Mouse (Mus musculus) midbrain, postnatal 0 days (tissue): Measurements from ENCODE around the gene Prdm1. TPM values are rescaled to one million over a fixed set of nuclear protein-coding genes. Genes with fewer than 3 reads are reported as not detected.

Experiments
- ATAC-seq: fragments of 200-750 bp; cut with Nextera tagmentation; 2 replicates; pipeline ENCODE4 v1.8.0; 2017; ENCODE audit warnings: moderate number of reproducible peaks, mild to moderate bottlenecking, moderate TSS enrichment, moderate library complexity; ENCODE audit not compliant: low FRiP score
- DNase-seq: peaks from one replicate; pipeline ENCODE4 v3.0.0-alpha.2; 2015; ENCODE audit warnings: low spot score
- H3K27ac ChIP-seq: fragments of 300-500 bp; sonication (generic); 2 replicates; pipeline ENCODE4 v1.5.1; 2014; ENCODE audit warnings: low read depth, mild to moderate bottlenecking, low read length, mixed read lengths
- H3K27me3 ChIP-seq: fragments of 300-500 bp; sonication (generic); 2 replicates; pipeline ENCODE4 v1.6.1; 2014; ENCODE audit warnings: low read length, control low read depth, mixed read lengths; ENCODE audit not compliant: insufficient read depth
- H3K36me3 ChIP-seq: fragments of 300-500 bp; sonication (generic); 2 replicates; pipeline ENCODE4 v1.6.1; 2014; ENCODE audit warnings: low read length, control low read depth, mixed read lengths; ENCODE audit not compliant: insufficient read depth
- H3K4me1 ChIP-seq: fragments of 300-500 bp; sonication (generic); 2 replicates; pipeline ENCODE4 v1.6.1; 2014; ENCODE audit warnings: mild to moderate bottlenecking, control low read depth, antibody characterized with exemption, low read length, mixed read lengths; ENCODE audit not compliant: insufficient read depth
- H3K4me2 ChIP-seq: fragments of 300-500 bp; sonication (generic); 2 replicates; pipeline ENCODE4 v1.6.1; 2014; ENCODE audit warnings: low read depth, mild to moderate bottlenecking, low read length, mixed read lengths; ENCODE audit not compliant: poor library complexity, severe bottlenecking
- H3K4me3 ChIP-seq: fragments of 300-500 bp; sonication (generic); 2 replicates; pipeline ENCODE4 v1.5.1; 2014; ENCODE audit warnings: low read depth, mild to moderate bottlenecking, low read length, moderate library complexity
- H3K9ac ChIP-seq: fragments of 300-500 bp; sonication (generic); replicated peaks from 2 replicates; pipeline ENCODE4 v1.6.1; 2014; ENCODE audit warnings: mild to moderate bottlenecking, low read length, moderate library complexity, mixed read lengths; ENCODE audit not compliant: poor library complexity, severe bottlenecking
- H3K9me3 ChIP-seq: fragments of 300-500 bp; sonication (generic); 2 replicates; pipeline ENCODE4 v1.6.1; 2016; ENCODE audit warnings: low read length, control low read depth
- CTCF ChIP-seq: IDR thresholded peaks from 2 replicates; pipeline ENCODE4 v1.5.1; 2016; ENCODE audit warnings: antibody characterized with exemption, mild to moderate bottlenecking
- WGBS: fragments of 180-500 bp; shearing (Covaris S2); extraction: QIAGEN DNeasy Blood & Tissue Kit; methylation state at CpG from one replicate; pipeline ENCODE4 v1.1.7; 2014; 5-methylcytosine and 5-hydroxymethylcytosine counted together
- polyA plus RNA-seq: library from polyadenylated mRNA; unstranded; fragments of >200 nt; fragmentation: Nextera tagmentation; extraction: Ambion mirVana; gene quantifications from 2 replicates; pipeline ENCODE4 v1.2.1, GENCODE M21; 2015
- total RNA-seq: library from RNA; depleted of rRNA; stranded (reverse); fragments of >200 nt; gene quantifications from 2 replicates; pipeline ENCODE4 v1.2.3, GENCODE M21; 2014

Prdm1 gene
- total and polyA plus RNA-seq, 2 experiments from 2014 or later: 0.12 to 2.0 TPM

DNA sequence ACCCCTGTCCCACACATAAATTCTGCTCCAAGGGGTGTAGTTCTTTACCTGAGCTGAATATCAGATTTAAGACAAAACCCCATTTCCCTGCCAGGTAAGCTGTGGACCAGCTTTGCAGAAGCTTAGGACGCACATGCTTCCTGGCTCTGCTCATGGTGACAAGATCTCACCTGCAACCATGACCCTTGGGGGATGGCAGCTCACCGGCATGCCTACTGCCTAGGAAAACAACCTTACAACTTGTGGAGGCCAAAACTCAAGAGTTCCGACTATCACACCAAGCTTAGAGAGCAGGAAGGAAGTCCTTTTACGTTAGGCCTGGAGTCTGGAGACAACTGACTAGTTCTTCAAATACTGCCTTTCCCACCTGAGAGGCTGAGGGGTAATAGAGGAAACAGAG is 64.4 kb downstream of the Prdm1 start:
- ATAC-seq (no peak), DNase-seq (no peak)
- H3K27me3 ChIP-seq: peaks cover 11% of the 10 kb centered on the region
- H3K9me3 ChIP-seq: no peaks in the 10 kb centered on the region
- H3K36me3 ChIP-seq: no peaks in the 10 kb centered on the region
- no peak overlapping the region for H3K27ac ChIP-seq
- H3K4me3 ChIP-seq: no peak overlapping the region
- H3K9ac ChIP-seq: no peak overlapping the region
- H3K4me2 ChIP-seq: no peak overlapping the region
- no peak for TF ChIP-seq CTCF
- H3K4me1 ChIP-seq: no peaks in the 10 kb centered on the region
- 91% methylated on average over 4 of the region's 4 CpGs for WGBS

DNA sequence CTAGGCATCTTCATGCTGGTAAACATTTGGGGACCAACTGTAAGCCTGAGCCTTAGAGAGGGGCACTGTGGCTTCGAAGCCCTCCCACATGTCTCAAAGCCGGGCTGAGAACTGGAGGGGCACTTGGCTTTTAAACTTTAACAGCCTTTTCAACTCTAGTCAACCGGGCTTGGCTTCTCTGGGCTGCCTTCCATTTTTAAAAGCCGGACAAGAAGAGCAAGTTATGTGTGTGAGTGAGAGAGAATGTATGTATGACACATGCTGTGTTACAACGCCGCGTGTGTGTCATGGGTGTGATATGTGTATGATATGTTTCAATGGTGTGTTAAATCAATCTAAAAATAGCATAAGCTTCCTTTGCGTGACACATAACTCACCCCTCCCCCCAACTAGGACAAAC is 66.0 kb downstream of the Prdm1 start:
- no peaks in the 10 kb centered on the region for H3K9me3 ChIP-seq

DNA sequence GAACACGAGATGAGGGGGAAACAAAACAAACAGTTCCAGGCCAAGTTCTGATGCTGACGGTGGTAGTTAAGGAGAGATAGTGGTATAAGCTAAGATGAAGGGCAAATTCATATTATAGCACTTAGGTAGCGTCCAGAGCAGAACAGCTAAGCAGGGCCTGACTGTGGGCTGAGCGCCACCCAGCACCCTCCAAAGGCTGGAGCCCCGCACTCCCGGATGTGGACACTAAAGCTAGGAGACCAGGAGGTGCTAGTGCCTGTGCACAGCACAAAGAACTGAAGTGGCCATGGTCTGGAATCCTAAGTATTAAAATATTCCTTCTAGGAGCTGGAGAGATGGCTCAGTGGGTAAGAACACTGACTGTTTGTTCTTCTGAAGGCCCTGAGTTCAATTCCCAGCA is 67.2 kb downstream of the Prdm1 start:
- no peak for DNase-seq
- Histone ChIP-seq H3K4me1 (no peaks in the 10 kb centered on the region), H3K36me3 (no peaks in the 10 kb centered on the region), H3K4me2 (no peak overlapping the region), H3K9ac (no peak overlapping the region), H3K4me3 (no peak overlapping the region), H3K27ac (no peak overlapping the region), H3K9me3 (no peaks in the 10 kb centered on the region), H3K27me3 (peaks cover 13% of the 10 kb centered on the region)
- whole genome bisulfite sequencing: 92% methylated on average over 6 of the region's 6 CpGs
- TF ChIP-seq CTCF: no peak
- ATAC-seq: no peak

More for the DNA sequence above, 66.0 kb downstream of the Prdm1 start:
- no peak overlapping the region for H3K4me3 ChIP-seq
- 93% methylated on average over 8 of the region's 8 CpGs for WGBS
- TF ChIP-seq CTCF: no peak
- DNase-seq: no peak
- no peak overlapping the region for H3K4me2 ChIP-seq
- ATAC-seq: no peak
- H3K9ac ChIP-seq: no peak overlapping the region
- H3K27ac ChIP-seq: no peak overlapping the region
- peaks cover 11% of the 10 kb centered on the region for H3K27me3 ChIP-seq
- H3K4me1 ChIP-seq: no peaks in the 10 kb centered on the region
- no peaks in the 10 kb centered on the region for H3K36me3 ChIP-seq

DNA sequence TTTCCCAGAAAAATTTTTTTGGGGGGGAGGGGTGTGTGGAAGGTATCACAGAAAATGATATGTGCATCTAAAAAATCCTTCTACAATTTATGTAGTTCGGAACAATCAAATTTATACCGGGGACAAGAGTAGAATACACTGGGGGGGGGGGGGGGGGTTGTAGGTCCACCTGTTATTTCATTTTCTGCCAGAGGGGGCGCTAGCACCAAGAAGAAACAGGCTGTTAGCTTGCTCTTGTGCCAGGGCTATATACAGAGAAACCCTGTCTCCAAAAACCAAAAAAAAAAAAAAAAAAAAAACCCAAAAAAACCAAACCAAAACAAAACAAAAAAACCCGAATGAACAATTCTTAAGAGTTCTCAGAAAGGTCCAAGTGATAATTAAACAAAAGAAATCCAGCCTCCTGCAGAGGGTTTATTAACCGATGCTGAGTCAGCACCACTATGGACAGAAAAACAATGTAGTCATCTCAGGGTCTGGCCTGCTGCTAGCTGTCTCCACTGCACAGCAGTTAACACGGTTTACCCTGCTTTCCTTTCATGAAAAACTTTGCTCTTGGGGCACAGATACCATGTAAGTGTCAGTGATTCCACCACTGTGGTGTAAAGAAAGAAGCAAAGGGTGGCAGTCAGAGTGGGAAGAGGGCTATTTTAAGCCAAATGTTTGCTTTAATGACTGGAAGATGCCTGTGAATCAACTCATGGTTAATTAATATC is 68.0 kb downstream of the Prdm1 start:
- Histone ChIP-seq H3K4me3 (no peak overlapping the region), H3K27ac (no peak overlapping the region), H3K9ac (no peak overlapping the region), H3K36me3 (no peaks in the 10 kb centered on the region), H3K4me1 (no peaks in the 10 kb centered on the region), H3K9me3 (no peaks in the 10 kb centered on the region), H3K4me2 (no peak overlapping the region), H3K27me3 (peaks cover 20% of the 10 kb centered on the region)
- peak; percentile 59 for TF ChIP-seq CTCF
- ATAC-seq (no peak), DNase-seq (peak; percentile 70)
- 20% methylated on average over 6 of the region's 6 CpGs for WGBS

DNA sequence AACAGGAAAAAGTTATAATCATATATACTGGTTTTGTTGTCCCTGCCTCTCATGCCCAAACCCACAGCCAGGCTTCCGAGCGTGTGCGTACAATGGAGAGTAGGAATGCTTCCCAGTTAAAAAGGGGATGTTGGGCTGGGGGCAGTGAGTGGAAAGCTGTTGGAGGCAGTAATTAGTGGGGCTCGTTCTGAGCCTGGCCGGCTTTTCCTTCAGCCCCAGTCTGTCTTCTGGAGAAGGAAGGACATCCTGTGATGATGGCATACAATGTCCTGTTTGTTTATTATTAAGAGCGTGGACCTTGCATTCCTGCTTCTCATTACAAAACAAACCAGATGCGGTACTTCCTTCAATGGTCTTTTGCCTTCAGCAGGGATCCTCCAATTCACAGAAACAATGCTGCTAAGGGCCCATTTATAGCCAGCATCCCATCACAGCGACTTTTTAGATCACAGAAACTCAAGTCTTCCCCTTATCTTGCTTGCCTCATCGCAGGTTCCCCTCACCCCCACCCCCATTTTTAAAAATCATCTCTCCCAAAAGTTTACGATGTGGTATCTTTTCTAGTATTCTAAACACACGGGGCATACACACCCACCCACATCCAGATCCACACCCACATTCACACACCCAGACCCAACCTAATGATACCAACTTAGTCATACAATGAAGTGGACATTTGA is 68.8 kb downstream of the Prdm1 start:
- ATAC-seq: no peak
- DNase-seq: no peak
- no peak for TF ChIP-seq CTCF
- peak overlapping the region; percentile 93 for H3K4me2 ChIP-seq
- H3K4me1 ChIP-seq: no peaks in the 10 kb centered on the region
- no peak overlapping the region for H3K9ac ChIP-seq
- 10% methylated on average over 11 of the region's 11 CpGs for WGBS
- H3K27me3 ChIP-seq: peaks cover 20% of the 10 kb centered on the region
- H3K9me3 ChIP-seq: no peaks in the 10 kb centered on the region
- no peaks in the 10 kb centered on the region for H3K36me3 ChIP-seq
- H3K27ac ChIP-seq: no peak overlapping the region
- peak overlapping the region; percentile 41 for H3K4me3 ChIP-seq
